Mouse (Mus musculus): ENCODE data around the gene Arid1b. TPM values are rescaled to one million over a fixed set of nuclear protein-coding genes. Genes with fewer than 3 reads are reported as not detected.

Gene Arid1b
- polyA plus RNA-seq, 1 experiment from 2014 or later, result 2.9 TPM

GRCm38 (mm10) chr17:4968878-4969277 is 25.3 kb upstream of the Arid1b start:
- Histone ChIP-seq H3K4me2 (no peak overlapping the region), H3K4me3 (replicated peaks) (no peak overlapping the region), H3K27me3 (no peaks in the 10 kb centered on the region), H3K9me3 (replicated peaks) (no peaks in the 10 kb centered on the region), H3K36me3 (replicated peaks) (no peaks in the 10 kb centered on the region), H3K4me1 (replicated peaks) (no peaks in the 10 kb centered on the region), H3K27ac (replicated peaks) (no peak overlapping the region), H3K9ac (no peak overlapping the region)
- WGBS (ENCODE audit: insufficient replicate concordance), result 83% methylated on average over 5 of the region's 5 CpGs
- no peak for ATAC-seq (ENCODE audit: insufficient read depth)

DNA sequence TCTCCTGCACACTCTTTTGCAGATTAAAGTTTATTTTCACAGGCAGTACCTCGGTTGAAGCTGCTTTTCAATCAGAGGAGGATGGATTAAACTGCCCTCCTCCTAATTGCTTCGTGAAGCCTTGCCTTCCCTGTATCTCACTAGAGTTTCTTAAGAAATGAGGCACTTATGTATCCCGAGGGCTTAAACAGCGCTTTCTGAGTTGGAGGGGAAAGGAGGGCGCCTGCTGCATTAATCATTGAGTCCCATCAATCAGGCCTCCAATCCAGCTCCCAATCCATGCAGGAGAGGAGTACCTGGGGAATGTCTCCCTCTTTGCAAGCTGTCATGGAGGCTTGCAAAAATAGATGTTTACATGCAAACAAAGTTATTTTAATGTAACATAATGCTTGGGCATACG is 21.9 kb upstream of the Arid1b start:
- Histone ChIP-seq H3K9ac (no peak overlapping the region), H3K27ac (replicated peaks) (no peak overlapping the region), H3K4me2 (no peak overlapping the region), H3K36me3 (replicated peaks) (no peaks in the 10 kb centered on the region), H3K27me3 (no peaks in the 10 kb centered on the region), H3K9me3 (replicated peaks) (no peaks in the 10 kb centered on the region), H3K4me1 (replicated peaks) (no peaks in the 10 kb centered on the region), H3K4me3 (replicated peaks) (no peak overlapping the region)
- no peak for ATAC-seq (ENCODE audit: insufficient read depth)
- WGBS (ENCODE audit: insufficient replicate concordance), result 61% methylated on average over 6 of the region's 6 CpGs

- no peak for ATAC-seq (ENCODE audit: insufficient read depth)
- 69% methylated on average over 11 of the region's 11 CpGs for WGBS (ENCODE audit: insufficient replicate concordance)
Observed at GRCm38 (mm10) chr17:4974736-4975135, 19.4 kb upstream of the Arid1b start.

GRCm38 (mm10) chr17:4980151-4980550 is 14.0 kb upstream of the Arid1b start:
- no peak overlapping the region for H3K4me3 ChIP-seq (replicated peaks)
- no peak for ATAC-seq (ENCODE audit: insufficient read depth)
- H3K4me2 ChIP-seq, result no peak overlapping the region
- 24% methylated on average over 7 of the region's 7 CpGs for WGBS (ENCODE audit: insufficient replicate concordance)
- no peaks in the 10 kb centered on the region for H3K36me3 ChIP-seq (replicated peaks)
- no peaks in the 10 kb centered on the region for H3K9me3 ChIP-seq (replicated peaks)
- H3K4me1 ChIP-seq (replicated peaks), result no peaks in the 10 kb centered on the region
- H3K27ac ChIP-seq (replicated peaks), result no peak overlapping the region
- peaks cover 9% of the 10 kb centered on the region for H3K27me3 ChIP-seq
- H3K9ac ChIP-seq, result no peak overlapping the region

More at GRCm38 (mm10) chr17:4974736-4975135, 19.4 kb upstream of the Arid1b start:
- Histone ChIP-seq H3K36me3 (replicated peaks) (no peaks in the 10 kb centered on the region), H3K4me3 (replicated peaks) (no peak overlapping the region), H3K4me2 (no peak overlapping the region), H3K4me1 (replicated peaks) (no peaks in the 10 kb centered on the region), H3K27ac (replicated peaks) (no peak overlapping the region), H3K9me3 (replicated peaks) (no peaks in the 10 kb centered on the region), H3K27me3 (peaks cover 9% of the 10 kb centered on the region), H3K9ac (no peak overlapping the region)

GRCm38 (mm10) chr17:4982819-4983218 is 11.3 kb upstream of the Arid1b start:
- Histone ChIP-seq H3K9ac (no peak overlapping the region), H3K4me2 (no peak overlapping the region), H3K27ac (replicated peaks) (no peak overlapping the region), H3K4me3 (replicated peaks) (no peak overlapping the region), H3K9me3 (replicated peaks) (no peaks in the 10 kb centered on the region), H3K27me3 (peaks cover 8% of the 10 kb centered on the region), H3K4me1 (replicated peaks) (no peaks in the 10 kb centered on the region), H3K36me3 (replicated peaks) (no peaks in the 10 kb centered on the region)
- ATAC-seq (ENCODE audit: insufficient read depth), result no peak
- 65% methylated on average over 5 of the region's 5 CpGs for WGBS (ENCODE audit: insufficient replicate concordance)

- no peaks in the 10 kb centered on the region for H3K4me1 ChIP-seq (replicated peaks)
- no peaks in the 10 kb centered on the region for H3K36me3 ChIP-seq (replicated peaks)
- H3K27me3 ChIP-seq, result no peaks in the 10 kb centered on the region
- 47% methylated on average over 7 of the region's 7 CpGs for WGBS (ENCODE audit: insufficient replicate concordance)
- no peak overlapping the region for H3K4me3 ChIP-seq (replicated peaks)
- no peak overlapping the region for H3K27ac ChIP-seq (replicated peaks)
- no peak overlapping the region for H3K9ac ChIP-seq
- no peak overlapping the region for H3K4me2 ChIP-seq
- no peak for ATAC-seq (ENCODE audit: insufficient read depth)
- H3K9me3 ChIP-seq (replicated peaks), result no peaks in the 10 kb centered on the region
Observed at GRCm38 (mm10) chr17:4984691-4985090, 9.4 kb upstream of the Arid1b start.

- Histone ChIP-seq H3K27me3 (no peaks in the 10 kb centered on the region), H3K9ac (no peak overlapping the region), H3K9me3 (replicated peaks) (no peaks in the 10 kb centered on the region), H3K27ac (replicated peaks) (no peak overlapping the region), H3K4me1 (replicated peaks) (peaks cover 8% of the 10 kb centered on the region), H3K36me3 (replicated peaks) (no peaks in the 10 kb centered on the region), H3K4me2 (no peak overlapping the region), H3K4me3 (replicated peaks) (no peak overlapping the region)
- ATAC-seq (ENCODE audit: insufficient read depth), result no peak
- WGBS (ENCODE audit: insufficient replicate concordance), result 81% methylated on average over 16 of the region's 16 CpGs
Observed at GRCm38 (mm10) chr17:4990911-4991560, 3.1 kb upstream of the Arid1b start.

- no peak overlapping the region for H3K4me2 ChIP-seq
- no peaks in the 10 kb centered on the region for H3K36me3 ChIP-seq (replicated peaks)
- no peak overlapping the region for H3K4me3 ChIP-seq (replicated peaks)
- 75% methylated on average over 10 of the region's 10 CpGs for WGBS (ENCODE audit: insufficient replicate concordance)
- H3K27me3 ChIP-seq, result no peaks in the 10 kb centered on the region
- no peak overlapping the region for H3K9ac ChIP-seq
- no peak overlapping the region for H3K27ac ChIP-seq (replicated peaks)
- ATAC-seq (ENCODE audit: insufficient read depth), result no peak
- peaks cover 8% of the 10 kb centered on the region for H3K4me1 ChIP-seq (replicated peaks)
- H3K9me3 ChIP-seq (replicated peaks), result no peaks in the 10 kb centered on the region
Observed at GRCm38 (mm10) chr17:4991600-4991999, 2.5 kb upstream of the Arid1b start.

GRCm38 (mm10) chr17:4993497-4993839 is 664 bp upstream of the Arid1b start:
- H3K27ac ChIP-seq (replicated peaks), result peak overlapping the region; percentile 95
- H3K9ac ChIP-seq, result peak overlapping the region; percentile 96
- no peaks in the 10 kb centered on the region for H3K27me3 ChIP-seq
- peaks cover 17% of the 10 kb centered on the region for H3K4me1 ChIP-seq (replicated peaks)
- H3K4me3 ChIP-seq (replicated peaks), result peak overlapping the region; percentile 94
- H3K9me3 ChIP-seq (replicated peaks), result no peaks in the 10 kb centered on the region
- no peaks in the 10 kb centered on the region for H3K36me3 ChIP-seq (replicated peaks)
- no peak for ATAC-seq (ENCODE audit: insufficient read depth)
- peak overlapping the region; percentile 90 for H3K4me2 ChIP-seq
- WGBS (ENCODE audit: insufficient replicate concordance), result 6% methylated on average over 9 of the region's 9 CpGs

GRCm38 (mm10) chr17:4994504-4994812 is 326 bp downstream of the Arid1b start:
- Histone ChIP-seq H3K36me3 (replicated peaks) (no peaks in the 10 kb centered on the region), H3K4me1 (replicated peaks) (peaks cover 17% of the 10 kb centered on the region), H3K9me3 (replicated peaks) (no peaks in the 10 kb centered on the region), H3K9ac (peak overlapping the region; percentile 96), H3K4me2 (peak overlapping the region; percentile 90), H3K4me3 (replicated peaks) (peak overlapping the region; percentile 94), H3K27me3 (no peaks in the 10 kb centered on the region), H3K27ac (replicated peaks) (peak overlapping the region; percentile 95)
- WGBS (ENCODE audit: insufficient replicate concordance), result 0% methylated on average over 54 of the region's 55 CpGs
- peak; percentile 38 for ATAC-seq (ENCODE audit: insufficient read depth)

DNA sequence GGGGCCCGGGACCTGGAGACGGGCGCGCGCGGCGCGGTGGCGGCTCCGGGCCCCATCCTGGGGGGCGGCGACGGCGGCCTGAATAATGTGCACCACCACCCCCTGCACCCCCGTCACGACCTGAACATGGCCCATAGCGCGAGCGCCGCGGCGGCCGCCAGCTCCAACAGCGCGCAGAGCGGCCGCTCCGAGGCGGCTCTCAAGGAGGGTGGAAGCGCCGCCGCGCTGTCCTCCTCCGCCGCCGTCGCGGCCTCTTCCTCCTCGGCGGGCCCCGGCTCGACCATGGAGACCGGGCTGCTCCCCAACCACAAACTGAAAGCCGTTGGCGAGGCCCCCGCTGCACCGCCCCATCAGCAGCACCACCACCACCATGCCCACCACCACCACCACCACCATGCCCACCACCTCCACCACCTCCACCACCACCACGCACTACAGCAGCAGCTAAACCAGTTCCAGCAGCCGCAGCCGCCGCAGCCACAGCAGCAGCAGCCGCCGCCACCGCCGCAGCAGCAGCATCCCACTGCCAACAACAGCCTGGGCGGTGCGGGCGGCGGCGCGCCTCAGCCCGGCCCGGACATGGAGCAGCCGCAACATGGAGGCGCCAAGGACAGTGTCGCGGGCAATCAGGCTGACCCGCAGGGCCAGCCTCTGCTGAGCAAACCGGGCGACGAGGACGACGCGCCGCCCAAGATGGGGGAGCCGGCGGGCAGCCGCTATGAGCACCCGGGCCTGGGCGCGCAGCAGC is 855 bp downstream of the Arid1b start:
- peak overlapping the region; percentile 90 for H3K4me2 ChIP-seq
- peaks cover 20% of the 10 kb centered on the region for H3K4me1 ChIP-seq (replicated peaks)
- peak overlapping the region; percentile 95 for H3K27ac ChIP-seq (replicated peaks)
- no peaks in the 10 kb centered on the region for H3K36me3 ChIP-seq (replicated peaks)
- peak overlapping the region; percentile 96 for H3K9ac ChIP-seq
- peak; percentile 59 for ATAC-seq (ENCODE audit: insufficient read depth)
- H3K27me3 ChIP-seq, result no peaks in the 10 kb centered on the region
- no peaks in the 10 kb centered on the region for H3K9me3 ChIP-seq (replicated peaks)
- WGBS (ENCODE audit: insufficient replicate concordance), result under 1% methylated on average over 80 of the region's 81 CpGs
- peak overlapping the region; percentile 94 for H3K4me3 ChIP-seq (replicated peaks)

Measured in liver, embryonic 15.5 days (tissue).